Mouse (Mus musculus): ENCODE measurements around the gene Uchl4. TPM values are rescaled to one million over a fixed set of nuclear protein-coding genes. Genes with fewer than 3 reads are reported as not detected.

The Uchl4 gene
- total and polyA plus RNA-seq, 3 experiments: 0.75 to 2.6 TPM; not detected in 1

- Histone ChIP-seq H3K9me3 (replicated peaks) (no peaks in the 10 kb centered on the region), H3K36me3 (replicated peaks) (no peaks in the 10 kb centered on the region), H3K4me1 (ENCODE audit: insufficient read depth, low read depth, low read length) (peaks cover 4% of the 10 kb centered on the region; the same call in 1 of the 2 replicates), H3K4me3 (ENCODE audit: low read depth, low read length) (no peak overlapping the region), H3K27me3 (ENCODE audit: insufficient read depth, low read length) (peaks cover 15% of the 10 kb centered on the region)
- ATAC-seq (ENCODE audit: extremely low read depth, insufficient number of reproducible peaks, low FRiP score, poor library complexity, severe bottlenecking): no peak
- TF ChIP-seq GATA2 (IDR thresholded peaks at IDR 0.05; ENCODE audit: borderline replicate concordance, low read depth, low read length): no peak
- no peak for TF ChIP-seq TAL1 (conservative IDR thresholded peaks at IDR 0.05; ENCODE audit: low read depth, low read length)
- no peak for TF ChIP-seq GATA1 (IDR thresholded peaks at IDR 0.05; ENCODE audit: borderline replicate concordance, low read length)
- peak; percentile 26 for TF ChIP-seq CTCF (IDR thresholded peaks at IDR 0.05; ENCODE audit: low read depth, low read length)
- DNase-seq (ENCODE audit: low spot score): no peak
Observed at GRCm38 (mm10) chr9:64272611-64273010, 37.6 kb downstream of the Uchl4 start.

GRCm38 (mm10) chr9:64273757-64274156 lies 38.8 kb downstream of the Uchl4 start:
- ATAC-seq (ENCODE audit: extremely low read depth, insufficient number of reproducible peaks, low FRiP score, poor library complexity, severe bottlenecking) (no peak), DNase-seq (ENCODE audit: low spot score) (no peak)
- Histone ChIP-seq H3K4me1 (ENCODE audit: insufficient read depth, low read depth, low read length) (no peaks in the 10 kb centered on the region), H3K36me3 (replicated peaks) (no peaks in the 10 kb centered on the region), H3K9me3 (replicated peaks) (no peaks in the 10 kb centered on the region), H3K4me3 (ENCODE audit: low read depth, low read length) (no peak overlapping the region), H3K27me3 (ENCODE audit: insufficient read depth, low read length) (peaks cover 15% of the 10 kb centered on the region)
- TF ChIP-seq POLR2AphosphoS5 (IDR thresholded peaks at IDR 0.05; ENCODE audit: insufficient replicate concordance, low read depth, low read length): no peak
- no peak for TF ChIP-seq GATA2 (IDR thresholded peaks at IDR 0.05; ENCODE audit: borderline replicate concordance, low read depth, low read length)
- TF ChIP-seq GATA1 (IDR thresholded peaks at IDR 0.05; ENCODE audit: borderline replicate concordance, low read length): no peak
- no peak for TF ChIP-seq TAL1 (conservative IDR thresholded peaks at IDR 0.05; ENCODE audit: low read depth, low read length)
- TF ChIP-seq CTCF (IDR thresholded peaks at IDR 0.05; ENCODE audit: low read depth, low read length): no peak

DNA sequence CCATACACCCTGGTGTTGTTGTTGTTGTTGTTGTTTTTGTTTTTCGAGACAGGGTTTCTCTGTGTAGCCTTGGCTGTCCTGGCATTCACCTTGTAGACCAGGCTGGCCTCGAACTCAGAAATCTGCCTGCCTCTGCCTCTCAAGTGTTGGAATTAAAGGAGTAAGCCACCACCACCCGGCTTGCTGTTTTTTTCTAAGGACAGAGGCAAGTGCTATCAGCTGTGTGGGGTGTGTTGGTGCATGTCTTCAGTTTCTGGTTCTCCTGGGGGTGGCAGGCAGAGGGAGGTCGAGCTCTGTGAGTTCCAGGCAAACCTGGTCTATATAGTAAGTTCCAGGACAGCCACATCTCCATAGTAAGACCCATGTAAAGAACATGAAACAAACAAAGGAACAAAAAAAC lies 39.3 kb downstream of the Uchl4 start:
- H3K36me3 ChIP-seq (replicated peaks): no peaks in the 10 kb centered on the region
- ATAC-seq (ENCODE audit: extremely low read depth, insufficient number of reproducible peaks, low FRiP score, poor library complexity, severe bottlenecking) (no peak), DNase-seq (ENCODE audit: low spot score) (no peak)
- H3K9me3 ChIP-seq (replicated peaks): no peaks in the 10 kb centered on the region
- TF ChIP-seq CTCF (IDR thresholded peaks at IDR 0.05; ENCODE audit: low read depth, low read length) (no peak), GATA2 (IDR thresholded peaks at IDR 0.05; ENCODE audit: borderline replicate concordance, low read depth, low read length) (no peak), GATA1 (IDR thresholded peaks at IDR 0.05; ENCODE audit: borderline replicate concordance, low read length) (no peak)
- no peaks in the 10 kb centered on the region for H3K4me1 ChIP-seq (ENCODE audit: insufficient read depth, low read depth, low read length)
- H3K4me3 ChIP-seq (ENCODE audit: low read depth, low read length): no peak overlapping the region
- peaks cover 15% of the 10 kb centered on the region for H3K27me3 ChIP-seq (ENCODE audit: insufficient read depth, low read length)

GRCm38 (mm10) chr9:64274919-64275318 lies 39.9 kb downstream of the Uchl4 start:
- TF ChIP-seq GATA2 (IDR thresholded peaks at IDR 0.05; ENCODE audit: borderline replicate concordance, low read depth, low read length): no peak
- TF ChIP-seq CTCF (IDR thresholded peaks at IDR 0.05; ENCODE audit: low read depth, low read length): no peak
- no peak for TF ChIP-seq POLR2AphosphoS5 (IDR thresholded peaks at IDR 0.05; ENCODE audit: insufficient replicate concordance, low read depth, low read length)
- no peak for TF ChIP-seq TAL1 (conservative IDR thresholded peaks at IDR 0.05; ENCODE audit: low read depth, low read length)
- TF ChIP-seq GATA1 (IDR thresholded peaks at IDR 0.05; ENCODE audit: borderline replicate concordance, low read length): no peak
- Histone ChIP-seq H3K4me1 (ENCODE audit: insufficient read depth, low read depth, low read length) (no peaks in the 10 kb centered on the region), H3K4me3 (ENCODE audit: low read depth, low read length) (no peak overlapping the region), H3K27me3 (ENCODE audit: insufficient read depth, low read length) (peaks cover 15% of the 10 kb centered on the region), H3K36me3 (replicated peaks) (no peaks in the 10 kb centered on the region), H3K9me3 (replicated peaks) (no peaks in the 10 kb centered on the region)
- DNase-seq (ENCODE audit: low spot score) (no peak), ATAC-seq (ENCODE audit: extremely low read depth, insufficient number of reproducible peaks, low FRiP score, poor library complexity, severe bottlenecking) (no peak)

- Histone ChIP-seq H3K4me3 (ENCODE audit: low read depth, low read length) (no peak overlapping the region), H3K36me3 (replicated peaks) (peaks cover 3% of the 10 kb centered on the region), H3K27me3 (ENCODE audit: insufficient read depth, low read length) (peaks cover 4% of the 10 kb centered on the region; the same call in 1 of the 2 replicates), H3K4me1 (ENCODE audit: insufficient read depth, low read depth, low read length) (peaks cover 8% of the 10 kb centered on the region), H3K9me3 (replicated peaks) (no peaks in the 10 kb centered on the region)
- TF ChIP-seq GATA2 (IDR thresholded peaks at IDR 0.05; ENCODE audit: borderline replicate concordance, low read depth, low read length) (no peak), CTCF (IDR thresholded peaks at IDR 0.05; ENCODE audit: low read depth, low read length) (peak; percentile 52; the same call in 1 of the 2 replicates)
- DNase-seq (ENCODE audit: low spot score): no peak
- no peak for ATAC-seq (ENCODE audit: extremely low read depth, insufficient number of reproducible peaks, low FRiP score, poor library complexity, severe bottlenecking)
Observed at GRCm38 (mm10) chr9:64277706-64278105, 42.7 kb downstream of the Uchl4 start.

DNA sequence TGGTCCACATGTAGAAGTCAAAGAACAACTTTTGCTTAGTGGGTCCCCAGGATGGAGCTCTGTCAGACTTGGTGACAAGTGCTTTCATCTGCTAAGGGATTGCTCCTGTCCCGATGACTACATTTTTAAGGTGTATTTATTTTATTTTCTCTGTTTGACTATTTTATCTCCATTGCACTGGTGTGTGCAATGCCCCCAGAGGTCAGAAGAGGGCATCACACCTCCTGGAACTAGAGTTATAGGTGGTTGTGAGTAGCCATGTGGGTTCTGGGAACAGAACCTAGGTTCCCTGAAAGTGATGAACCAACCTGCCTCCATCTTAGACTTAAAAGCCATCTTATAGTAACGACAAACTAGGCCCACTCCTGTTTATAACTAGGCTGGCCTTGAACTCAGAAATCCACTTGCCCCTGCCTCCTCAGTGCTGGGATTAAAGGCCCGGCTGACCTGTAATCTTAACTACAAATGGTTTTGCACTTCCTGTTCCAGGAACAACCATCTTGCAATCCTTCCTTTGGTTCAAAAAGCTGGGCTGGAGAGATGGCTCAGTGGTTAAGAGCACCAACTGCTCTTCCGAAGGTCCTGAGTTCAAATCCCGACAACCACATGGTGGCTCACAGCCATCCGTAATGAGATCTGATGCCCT lies 43.8 kb downstream of the Uchl4 start:
- no peak for DNase-seq (ENCODE audit: low spot score)
- Histone ChIP-seq H3K36me3 (replicated peaks) (peaks cover 4% of the 10 kb centered on the region), H3K4me3 (ENCODE audit: low read depth, low read length) (no peak overlapping the region), H3K4me1 (ENCODE audit: insufficient read depth, low read depth, low read length) (peaks cover 12% of the 10 kb centered on the region), H3K9me3 (replicated peaks) (no peaks in the 10 kb centered on the region), H3K27me3 (ENCODE audit: insufficient read depth, low read length) (no peaks in the 10 kb centered on the region)
- ATAC-seq (ENCODE audit: extremely low read depth, insufficient number of reproducible peaks, low FRiP score, poor library complexity, severe bottlenecking): no peak
- TF ChIP-seq GATA1 (IDR thresholded peaks at IDR 0.05; ENCODE audit: borderline replicate concordance, low read length) (no peak), CTCF (IDR thresholded peaks at IDR 0.05; ENCODE audit: low read depth, low read length) (no peak), GATA2 (IDR thresholded peaks at IDR 0.05; ENCODE audit: borderline replicate concordance, low read depth, low read length) (no peak), POLR2AphosphoS5 (IDR thresholded peaks at IDR 0.05; ENCODE audit: insufficient replicate concordance, low read depth, low read length) (no peak), TAL1 (conservative IDR thresholded peaks at IDR 0.05; ENCODE audit: low read depth, low read length) (no peak)
